Mouse (Mus musculus): ENCODE data around the gene Vgll2. TPM values are rescaled to one million over a fixed set of nuclear protein-coding genes. Genes with fewer than 3 reads are reported as not detected.
A peak's percentile ranks its signal among the peaks of the same experiment; 100 is the strongest.

The Vgll2 gene
- polyA plus RNA-seq, 1 experiment from 2014 or later, result 0.48 TPM

DNA sequence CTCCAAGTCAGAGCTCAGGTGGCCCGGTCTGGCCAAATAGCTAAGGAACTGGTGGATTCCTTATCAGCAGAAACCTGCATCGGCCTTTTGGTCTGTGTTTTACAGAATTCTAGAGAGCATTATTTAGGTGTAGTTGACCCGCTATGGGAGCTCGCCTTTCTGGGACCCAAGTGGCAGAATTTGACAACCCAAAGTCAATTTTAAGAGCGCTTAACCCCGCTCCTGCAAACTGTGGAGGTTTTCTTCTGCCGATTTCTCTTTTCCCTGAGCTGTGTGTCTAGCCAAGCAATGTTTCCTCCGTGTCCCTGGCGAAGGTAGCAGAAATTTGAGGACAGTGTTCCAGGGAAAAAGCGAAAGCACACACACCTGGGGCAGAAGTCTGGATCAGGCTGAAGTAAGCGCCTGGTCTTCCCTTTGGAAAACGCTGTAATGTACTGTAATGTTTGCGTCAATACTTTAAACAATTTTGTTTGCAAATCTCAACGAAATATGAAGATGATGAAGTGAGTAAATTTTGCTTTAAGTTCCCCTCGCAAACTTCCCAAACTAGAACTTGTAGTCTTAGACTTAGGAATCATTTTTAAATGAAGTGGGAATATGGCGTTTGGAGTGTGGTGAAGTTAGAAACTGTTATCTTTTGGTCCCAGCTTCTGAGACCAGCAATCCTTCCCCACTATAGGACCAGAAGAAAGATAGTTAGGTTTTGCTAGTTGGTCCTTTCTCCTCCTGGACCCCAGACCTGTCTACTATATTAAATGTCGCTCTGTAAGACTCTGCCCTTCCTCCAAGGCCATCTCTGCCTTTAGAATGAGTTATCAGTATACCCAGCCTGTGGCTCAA lies 1.1 kb downstream of the Vgll2 start:
- H3K9ac ChIP-seq (ENCODE audit: low read depth, low read length), result no peak overlapping the region
- 3% methylated on average over 17 of the region's 17 CpGs for WGBS (ENCODE audit: insufficient replicate concordance)
- no peak overlapping the region for H3K27ac ChIP-seq (ENCODE audit: low read length)
- no peaks in the 10 kb centered on the region for H3K4me1 ChIP-seq (ENCODE audit: control insufficient read depth, low read depth, low read length)
- H3K4me2 ChIP-seq (ENCODE audit: low read depth, low read length), result no peak overlapping the region
- ATAC-seq (ENCODE audit: low read depth), result no peak
- no peak overlapping the region for H3K4me3 ChIP-seq (ENCODE audit: low read depth, low read length)
- no peaks in the 10 kb centered on the region for H3K9me3 ChIP-seq (replicated peaks; ENCODE audit: control insufficient read depth, low read length)
- H3K27me3 ChIP-seq (ENCODE audit: control insufficient read depth, insufficient read depth, low read depth, low read length), result peaks cover 73% of the 10 kb centered on the region
- H3K36me3 ChIP-seq (ENCODE audit: control insufficient read depth, insufficient read depth), result no peaks in the 10 kb centered on the region

DNA sequence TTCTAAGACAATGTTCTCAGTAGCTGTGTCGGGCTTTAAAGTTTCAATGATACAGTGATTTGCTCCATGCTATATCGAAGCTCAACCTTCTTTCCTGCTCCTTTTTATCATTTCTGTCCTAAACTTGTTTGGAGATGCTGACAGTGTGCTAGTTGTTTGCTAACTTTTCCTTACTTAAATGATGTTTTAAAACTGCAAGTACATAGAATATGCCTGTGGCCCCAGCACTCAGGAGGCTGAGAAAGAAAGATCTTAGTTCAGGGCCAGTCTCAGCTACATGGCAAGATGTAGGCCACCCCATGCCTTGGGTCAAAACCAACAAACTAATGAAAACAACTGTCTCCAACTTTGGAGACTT lies 1.7 kb downstream of the Vgll2 start:
- WGBS (ENCODE audit: insufficient replicate concordance), result 17% methylated on average over 2 of the region's 2 CpGs
- ATAC-seq (ENCODE audit: low read depth), result no peak
- Histone ChIP-seq H3K4me2 (ENCODE audit: low read depth, low read length) (no peak overlapping the region), H3K4me3 (ENCODE audit: low read depth, low read length) (no peak overlapping the region), H3K4me1 (ENCODE audit: control insufficient read depth, low read depth, low read length) (no peaks in the 10 kb centered on the region), H3K27me3 (ENCODE audit: control insufficient read depth, insufficient read depth, low read depth, low read length) (peaks cover 79% of the 10 kb centered on the region), H3K27ac (ENCODE audit: low read length) (no peak overlapping the region), H3K9me3 (replicated peaks; ENCODE audit: control insufficient read depth, low read length) (no peaks in the 10 kb centered on the region), H3K9ac (ENCODE audit: low read depth, low read length) (no peak overlapping the region), H3K36me3 (ENCODE audit: control insufficient read depth, insufficient read depth) (no peaks in the 10 kb centered on the region)

DNA sequence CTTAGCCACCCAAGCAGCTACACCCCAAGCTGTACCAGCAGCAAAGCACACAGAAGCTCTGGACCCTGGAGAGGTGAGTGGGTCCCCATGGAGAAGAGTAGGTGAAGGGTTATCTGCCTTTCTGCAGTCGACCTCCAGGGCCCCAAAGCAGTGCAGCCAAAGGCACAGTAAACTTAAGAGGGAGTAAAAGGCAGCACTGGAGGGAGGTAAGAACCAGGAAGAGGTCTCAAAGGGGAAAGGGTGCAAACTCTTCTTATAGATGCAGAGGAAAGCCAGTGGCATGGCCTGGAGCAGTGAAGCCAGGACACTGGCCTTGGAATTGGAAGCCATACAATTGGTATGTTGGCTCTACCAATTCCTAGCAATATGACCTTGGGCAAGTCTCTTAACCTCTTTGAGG lies 3.0 kb downstream of the Vgll2 start:
- H3K27ac ChIP-seq (ENCODE audit: low read length), result no peak overlapping the region
- WGBS (ENCODE audit: insufficient replicate concordance), result 0% methylated on average over 1 of the region's 1 CpGs
- no peak overlapping the region for H3K4me2 ChIP-seq (ENCODE audit: low read depth, low read length)
- H3K9ac ChIP-seq (ENCODE audit: low read depth, low read length), result no peak overlapping the region
- no peaks in the 10 kb centered on the region for H3K36me3 ChIP-seq (ENCODE audit: control insufficient read depth, insufficient read depth)
- H3K27me3 ChIP-seq (ENCODE audit: control insufficient read depth, insufficient read depth, low read depth, low read length), result peaks cover 84% of the 10 kb centered on the region
- no peak for ATAC-seq (ENCODE audit: low read depth)
- no peak overlapping the region for H3K4me3 ChIP-seq (ENCODE audit: low read depth, low read length)
- no peaks in the 10 kb centered on the region for H3K9me3 ChIP-seq (replicated peaks; ENCODE audit: control insufficient read depth, low read length)
- H3K4me1 ChIP-seq (ENCODE audit: control insufficient read depth, low read depth, low read length), result no peaks in the 10 kb centered on the region

DNA sequence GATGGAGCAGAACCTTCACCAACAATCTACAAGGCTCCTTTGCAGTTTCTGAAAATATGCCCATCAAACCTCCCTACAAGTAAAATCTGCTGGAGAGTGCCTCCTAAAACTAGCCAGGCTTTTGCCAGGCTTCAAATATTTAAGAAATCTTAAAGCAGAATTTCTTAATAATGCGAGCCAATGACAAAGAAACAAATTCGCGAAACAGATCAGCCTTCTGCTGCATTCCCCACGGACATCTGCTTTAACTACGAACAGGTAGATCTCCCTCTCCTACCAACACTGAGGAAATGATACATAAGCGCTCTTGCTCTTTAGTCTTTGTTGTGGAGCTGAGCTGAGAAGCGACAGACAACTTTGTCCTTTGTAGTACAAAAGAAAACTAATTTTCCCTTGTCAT lies 3.5 kb downstream of the Vgll2 start:
- Histone ChIP-seq H3K4me3 (ENCODE audit: low read depth, low read length) (no peak overlapping the region), H3K27ac (ENCODE audit: low read length) (no peak overlapping the region), H3K9ac (ENCODE audit: low read depth, low read length) (no peak overlapping the region), H3K36me3 (ENCODE audit: control insufficient read depth, insufficient read depth) (no peaks in the 10 kb centered on the region), H3K4me2 (ENCODE audit: low read depth, low read length) (no peak overlapping the region), H3K27me3 (ENCODE audit: control insufficient read depth, insufficient read depth, low read depth, low read length) (peaks cover 79% of the 10 kb centered on the region), H3K4me1 (ENCODE audit: control insufficient read depth, low read depth, low read length) (no peaks in the 10 kb centered on the region), H3K9me3 (replicated peaks; ENCODE audit: control insufficient read depth, low read length) (no peaks in the 10 kb centered on the region)
- 5% methylated on average over 7 of the region's 7 CpGs for WGBS (ENCODE audit: insufficient replicate concordance)
- ATAC-seq (ENCODE audit: low read depth), result no peak

DNA sequence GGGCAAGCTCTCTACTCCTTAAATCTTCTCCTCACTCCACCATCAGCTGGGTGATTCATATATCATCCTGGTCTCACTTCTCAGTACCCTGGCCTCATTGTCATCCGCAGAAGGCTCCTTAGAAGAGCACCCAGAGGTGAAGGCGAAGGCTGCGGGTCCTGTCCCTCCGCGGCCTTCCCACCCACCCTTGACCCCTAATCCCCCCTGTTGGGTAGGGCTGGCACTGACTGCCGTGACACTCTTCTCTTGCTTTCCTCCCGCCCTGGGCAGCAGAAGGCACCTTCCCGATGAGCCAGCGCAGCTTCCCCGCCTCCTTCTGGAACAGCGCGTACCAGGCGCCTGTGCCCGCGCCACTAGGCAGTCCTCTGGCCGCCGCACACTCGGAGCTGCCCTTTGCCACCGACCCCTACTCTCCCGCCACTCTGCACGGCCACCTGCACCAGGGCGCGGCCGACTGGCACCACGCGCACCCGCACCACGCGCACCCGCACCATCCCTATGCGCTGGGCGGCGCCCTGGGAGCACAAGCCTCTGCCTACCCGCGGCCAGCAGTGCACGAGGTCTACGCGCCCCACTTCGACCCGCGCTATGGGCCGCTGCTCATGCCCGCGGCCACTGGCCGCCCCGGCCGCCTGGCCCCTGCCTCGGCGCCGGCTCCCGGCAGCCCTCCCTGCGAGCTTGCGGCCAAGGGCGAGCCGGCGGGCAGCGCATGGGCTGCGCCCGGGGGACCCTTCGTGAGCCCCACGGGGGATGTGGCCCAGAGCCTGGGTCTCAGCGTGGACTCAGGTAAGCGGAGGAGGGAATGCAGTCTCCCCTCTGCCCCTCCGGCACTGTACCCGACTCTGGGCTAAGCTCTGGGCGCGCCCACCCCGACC lies 5.1 kb downstream of the Vgll2 start:
- Histone ChIP-seq H3K27me3 (ENCODE audit: control insufficient read depth, insufficient read depth, low read depth, low read length) (peaks cover 66% of the 10 kb centered on the region), H3K9ac (ENCODE audit: low read depth, low read length) (no peak overlapping the region), H3K4me3 (ENCODE audit: low read depth, low read length) (peak overlapping the region; percentile 21), H3K36me3 (ENCODE audit: control insufficient read depth, insufficient read depth) (no peaks in the 10 kb centered on the region), H3K9me3 (replicated peaks; ENCODE audit: control insufficient read depth, low read length) (no peaks in the 10 kb centered on the region), H3K4me2 (ENCODE audit: low read depth, low read length) (peak overlapping the region; percentile 13; the same call in 1 of the 2 replicates), H3K4me1 (ENCODE audit: control insufficient read depth, low read depth, low read length) (no peaks in the 10 kb centered on the region), H3K27ac (ENCODE audit: low read length) (no peak overlapping the region)
- no peak for ATAC-seq (ENCODE audit: low read depth)
- 2% methylated on average over 67 of the region's 68 CpGs for WGBS (ENCODE audit: insufficient replicate concordance)

DNA sequence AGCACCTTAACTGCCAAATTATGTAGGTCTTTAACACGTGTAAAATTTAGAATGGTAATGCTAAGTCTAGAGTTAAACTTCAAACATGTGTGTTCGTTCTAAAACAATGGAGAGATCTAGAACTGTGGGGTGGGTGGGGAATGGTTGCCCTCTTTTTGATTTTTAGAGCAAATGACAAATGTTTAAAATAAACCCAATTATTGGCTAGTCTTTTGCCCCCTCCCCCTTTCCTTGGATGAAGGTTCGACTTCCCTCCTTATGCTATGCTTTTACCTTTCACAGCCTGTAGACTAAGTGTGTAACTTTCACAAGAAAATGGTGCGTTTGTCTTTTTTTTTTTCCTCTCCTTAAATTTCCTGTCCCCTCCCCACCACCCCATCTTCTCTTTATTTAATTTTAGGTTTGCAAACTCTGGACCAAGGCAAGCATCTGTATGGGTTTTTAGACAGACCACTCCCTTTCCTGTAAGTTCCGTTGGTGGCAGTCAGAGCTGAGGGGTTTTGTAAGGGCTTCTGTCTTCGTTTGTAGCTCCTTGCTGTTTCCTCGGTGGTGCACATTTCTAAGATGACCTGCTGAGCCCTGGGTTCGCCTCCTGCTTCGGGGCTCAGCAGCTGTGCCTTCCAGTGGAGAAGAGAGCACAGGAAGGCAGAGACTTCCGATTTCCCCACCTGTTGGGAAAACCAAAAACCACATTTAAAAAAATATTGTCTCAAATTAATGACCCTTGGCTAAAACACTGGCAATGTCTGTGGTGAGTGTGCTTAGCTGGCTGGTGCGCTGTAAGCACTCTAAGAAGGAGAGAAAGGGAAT lies 6.5 kb downstream of the Vgll2 start:
- no peak for ATAC-seq (ENCODE audit: low read depth)
- 3% methylated on average over 11 of the region's 11 CpGs for WGBS (ENCODE audit: insufficient replicate concordance)
- H3K9me3 ChIP-seq (replicated peaks; ENCODE audit: control insufficient read depth, low read length), result no peaks in the 10 kb centered on the region

DNA sequence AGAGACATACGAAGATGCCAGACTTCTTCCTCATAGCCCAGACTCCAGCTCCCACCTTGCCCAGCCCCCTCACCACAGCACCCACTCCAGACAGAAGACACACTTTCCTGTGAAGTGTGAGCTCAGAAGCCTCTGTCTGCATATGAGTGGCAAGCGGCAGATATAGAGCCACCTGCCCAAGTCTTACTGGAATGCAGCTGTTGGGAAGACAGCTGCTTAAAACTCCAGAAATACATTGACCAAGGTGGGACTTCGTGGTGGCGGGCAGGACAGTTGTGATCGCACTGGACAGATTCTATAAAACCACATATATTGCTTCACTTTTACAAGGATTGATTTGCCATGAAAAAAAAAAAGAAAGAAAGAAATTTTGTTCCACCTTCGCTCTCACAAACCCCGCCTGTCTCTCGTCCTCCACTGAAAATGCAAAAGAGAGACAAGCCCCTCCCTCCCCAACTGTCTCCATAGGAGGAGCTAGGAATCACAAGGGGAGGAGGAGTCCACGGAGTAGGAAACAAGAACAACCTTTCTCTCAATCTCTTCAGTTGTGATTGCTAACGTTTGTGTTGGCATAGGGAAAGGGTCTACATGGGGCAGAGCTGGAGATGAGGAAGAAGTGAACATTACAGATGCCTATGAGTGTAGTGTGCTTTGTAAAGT lies 7.2 kb downstream of the Vgll2 start:
- WGBS (ENCODE audit: insufficient replicate concordance), result 2% methylated on average over 10 of the region's 10 CpGs
- Histone ChIP-seq H3K4me3 (ENCODE audit: low read depth, low read length) (no peak overlapping the region), H3K4me1 (ENCODE audit: control insufficient read depth, low read depth, low read length) (no peaks in the 10 kb centered on the region), H3K9ac (ENCODE audit: low read depth, low read length) (no peak overlapping the region), H3K27me3 (ENCODE audit: control insufficient read depth, insufficient read depth, low read depth, low read length) (peaks cover 44% of the 10 kb centered on the region), H3K4me2 (ENCODE audit: low read depth, low read length) (no peak overlapping the region), H3K27ac (ENCODE audit: low read length) (no peak overlapping the region), H3K9me3 (replicated peaks; ENCODE audit: control insufficient read depth, low read length) (no peaks in the 10 kb centered on the region), H3K36me3 (ENCODE audit: control insufficient read depth, insufficient read depth) (no peaks in the 10 kb centered on the region)
- no peak for ATAC-seq (ENCODE audit: low read depth)

More for the DNA sequence above, 6.5 kb downstream of the Vgll2 start:
- H3K27ac ChIP-seq (ENCODE audit: low read length), result no peak overlapping the region
- no peak overlapping the region for H3K4me3 ChIP-seq (ENCODE audit: low read depth, low read length)
- H3K9ac ChIP-seq (ENCODE audit: low read depth, low read length), result no peak overlapping the region
- H3K4me2 ChIP-seq (ENCODE audit: low read depth, low read length), result no peak overlapping the region
- no peaks in the 10 kb centered on the region for H3K4me1 ChIP-seq (ENCODE audit: control insufficient read depth, low read depth, low read length)
- H3K27me3 ChIP-seq (ENCODE audit: control insufficient read depth, insufficient read depth, low read depth, low read length), result peaks cover 52% of the 10 kb centered on the region
- no peaks in the 10 kb centered on the region for H3K36me3 ChIP-seq (ENCODE audit: control insufficient read depth, insufficient read depth)

DNA sequence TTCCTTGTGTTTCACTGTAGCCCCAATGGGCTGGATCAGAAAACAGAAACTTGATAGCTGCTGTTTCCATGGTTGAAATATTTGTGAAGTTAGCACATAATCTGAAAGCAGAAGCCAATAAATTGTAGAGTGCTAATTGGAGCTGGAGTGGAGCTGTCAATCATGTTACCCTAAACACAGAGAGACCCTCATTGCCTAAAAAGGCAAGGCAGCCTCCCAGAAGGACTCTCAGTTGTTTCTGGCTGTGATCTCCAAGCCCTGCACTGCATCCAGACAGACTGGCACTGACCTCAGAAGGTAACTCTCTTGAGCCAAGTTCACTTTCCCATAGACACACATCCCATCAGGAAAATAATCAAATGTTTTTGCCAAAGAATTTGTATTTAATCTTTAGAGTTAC lies 11.4 kb downstream of the Vgll2 start:
- no peak overlapping the region for H3K27ac ChIP-seq (ENCODE audit: low read length)
- H3K4me2 ChIP-seq (ENCODE audit: low read depth, low read length), result no peak overlapping the region
- no peaks in the 10 kb centered on the region for H3K36me3 ChIP-seq (ENCODE audit: control insufficient read depth, insufficient read depth)
- H3K27me3 ChIP-seq (ENCODE audit: control insufficient read depth, insufficient read depth, low read depth, low read length), result peaks cover 10% of the 10 kb centered on the region
- no peaks in the 10 kb centered on the region for H3K9me3 ChIP-seq (replicated peaks; ENCODE audit: control insufficient read depth, low read length)
- no peaks in the 10 kb centered on the region for H3K4me1 ChIP-seq (ENCODE audit: control insufficient read depth, low read depth, low read length)
- no peak for ATAC-seq (ENCODE audit: low read depth)
- no peak overlapping the region for H3K9ac ChIP-seq (ENCODE audit: low read depth, low read length)
- no peak overlapping the region for H3K4me3 ChIP-seq (ENCODE audit: low read depth, low read length)
